Mouse (Mus musculus): ENCODE results near the gene Vrk1. TPM values are rescaled to one million over a fixed set of nuclear protein-coding genes. Genes with fewer than 3 reads are reported as not detected.

Gene Vrk1
- 23.3 and 23.7 TPM in 2 replicates for polyA plus RNA-seq (2012; rRNA removed)

GRCm38 (mm10) chr12:106010065-106010915, at the start of gene Vrk1:
Vrk1 (plus strand) TSS chr12:106010228.

Other genes with a start within 250 kb of the Vrk1 start
- gene Papola, start 225.5 kb upstream of the Vrk1 start, polyA plus RNA-seq (2012; rRNA removed) = 54.1 and 61.4 TPM in 2 replicates

Data from liver, embryonic 18 days (tissue).